Mouse (Mus musculus): ENCODE measurements around the gene Atg2b. TPM values are rescaled to one million over a fixed set of nuclear protein-coding genes. Genes with fewer than 3 reads are reported as not detected.

The Atg2b gene
- 8.8 and 11.5 TPM in 2 replicates for polyA plus RNA-seq (2016; fragmentation: Nextera tagmentation; extraction: Ambion mirVana)

- Histone ChIP-seq H3K9me3 (replicated peaks) (no peaks in the 10 kb centered on the region), H3K4me3 (peak within 1 kb of the TSS; percentile 95), H3K4me1 (peaks cover 35% of the 10 kb centered on the region), H3K36me3 (peaks cover 20% of the 10 kb centered on the region), H3K27me3 (ENCODE audit: low read depth, poor library complexity, severe bottlenecking) (no peaks in the 10 kb centered on the region), H3K27ac (replicated peaks) (peak within 1 kb of the TSS; percentile 95)
- DNase-seq (ENCODE audit: low spot score): peak; percentile 97
- 0% methylated on average over 73 of the region's 73 CpGs for WGBS
These were observed at the start of gene Atg2b for GRCm38 (mm10) chr12:105685001-105685691. Atg2b (minus strand) TSS chr12:105685211.

DNA sequence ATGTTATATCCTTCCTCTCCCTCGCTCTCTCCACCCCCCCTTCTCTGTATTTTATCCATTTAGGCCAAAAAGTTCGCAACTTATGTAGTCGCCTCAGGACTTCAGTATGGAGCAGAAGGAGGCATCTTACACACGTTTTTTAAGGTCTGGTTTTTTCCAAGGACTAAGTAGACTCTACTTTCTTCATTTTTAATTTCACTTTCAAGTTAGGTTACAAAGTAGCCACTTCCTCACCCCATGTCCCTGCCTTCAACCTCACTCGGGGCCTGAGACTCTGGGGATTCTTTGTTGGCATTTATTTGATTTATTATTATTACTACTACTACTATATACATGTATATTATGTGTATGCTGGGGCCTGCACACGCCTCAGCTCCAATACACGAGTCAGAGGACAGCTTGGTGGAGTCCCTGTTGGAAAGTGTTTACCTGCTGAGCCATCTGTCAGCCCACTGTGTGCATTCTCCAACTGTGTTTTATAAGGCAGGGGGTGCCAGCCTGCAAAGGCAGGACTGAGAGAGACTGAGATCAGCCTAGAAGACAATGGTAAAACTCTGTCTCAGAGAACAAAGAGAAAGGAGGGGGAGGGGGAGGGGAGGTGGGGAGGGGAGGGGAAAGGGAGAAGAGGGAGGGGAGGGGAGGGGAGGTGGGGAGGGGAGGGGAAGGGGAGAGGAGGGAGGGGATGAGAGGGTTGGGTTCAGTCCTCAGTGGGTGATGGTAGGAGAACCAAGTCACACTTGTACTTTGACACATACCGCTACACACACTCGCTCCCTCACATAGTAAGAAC lies 48.6 kb upstream of the Atg2b start:
- WGBS: 80% methylated on average over 9 of the region's 9 CpGs
- Histone ChIP-seq H3K9me3 (replicated peaks) (no peaks in the 10 kb centered on the region), H3K27me3 (ENCODE audit: low read depth, poor library complexity, severe bottlenecking) (no peaks in the 10 kb centered on the region), H3K4me1 (peaks cover 9% of the 10 kb centered on the region; the same call in 1 of the 2 replicates), H3K36me3 (no peaks in the 10 kb centered on the region), H3K27ac (replicated peaks) (peak overlapping the region; percentile 55; the same call in 1 of the 2 replicates), H3K4me3 (no peak overlapping the region)
- DNase-seq (ENCODE audit: low spot score): no peak

DNA sequence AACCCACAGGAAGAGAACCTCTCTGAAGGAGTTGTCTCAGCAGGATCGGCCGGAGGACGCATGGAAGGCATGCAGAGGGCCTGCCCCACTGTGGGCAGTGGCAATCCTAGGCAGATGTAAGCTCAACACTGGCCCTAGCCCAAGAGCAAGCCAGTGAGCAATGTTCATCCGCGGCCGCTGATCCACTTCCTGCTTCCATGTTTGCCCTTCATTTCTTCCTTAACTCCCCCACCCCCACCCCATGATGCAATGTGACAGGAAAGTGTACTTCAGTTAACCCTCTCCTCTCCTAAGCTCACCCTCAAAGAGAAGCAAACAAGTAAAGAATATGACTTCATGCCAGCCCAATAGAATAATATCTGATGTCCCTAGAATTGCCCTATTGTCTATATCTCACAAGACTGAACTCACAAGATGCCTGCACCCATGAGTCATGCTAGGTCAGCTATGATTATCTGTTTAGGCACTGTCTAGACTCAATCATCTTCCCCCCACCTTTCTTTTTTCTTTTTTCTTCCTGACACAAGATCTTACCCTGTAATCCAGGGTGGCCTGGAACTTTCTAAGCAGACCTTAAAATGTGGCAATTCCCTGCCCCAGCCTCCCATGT lies 45.9 kb upstream of the Atg2b start:
- Histone ChIP-seq H3K36me3 (no peaks in the 10 kb centered on the region), H3K4me3 (no peak overlapping the region), H3K4me1 (peaks cover 5% of the 10 kb centered on the region; the same call in 1 of the 2 replicates), H3K27ac (replicated peaks) (no peak overlapping the region), H3K27me3 (ENCODE audit: low read depth, poor library complexity, severe bottlenecking) (no peaks in the 10 kb centered on the region), H3K9me3 (replicated peaks) (no peaks in the 10 kb centered on the region)
- WGBS: 83% methylated on average over 6 of the region's 6 CpGs
- no peak for DNase-seq (ENCODE audit: low spot score)

GRCm38 (mm10) chr12:105727964-105728363 lies 43.0 kb upstream of the Atg2b start:
- no peak overlapping the region for H3K27ac ChIP-seq (replicated peaks)
- H3K27me3 ChIP-seq (ENCODE audit: low read depth, poor library complexity, severe bottlenecking): no peaks in the 10 kb centered on the region
- no peak overlapping the region for H3K4me3 ChIP-seq
- H3K4me1 ChIP-seq: no peaks in the 10 kb centered on the region
- no peak for DNase-seq (ENCODE audit: low spot score)
- no peaks in the 10 kb centered on the region for H3K36me3 ChIP-seq
- H3K9me3 ChIP-seq (replicated peaks): no peaks in the 10 kb centered on the region
- 27% methylated on average over 8 of the region's 8 CpGs for WGBS

DNA sequence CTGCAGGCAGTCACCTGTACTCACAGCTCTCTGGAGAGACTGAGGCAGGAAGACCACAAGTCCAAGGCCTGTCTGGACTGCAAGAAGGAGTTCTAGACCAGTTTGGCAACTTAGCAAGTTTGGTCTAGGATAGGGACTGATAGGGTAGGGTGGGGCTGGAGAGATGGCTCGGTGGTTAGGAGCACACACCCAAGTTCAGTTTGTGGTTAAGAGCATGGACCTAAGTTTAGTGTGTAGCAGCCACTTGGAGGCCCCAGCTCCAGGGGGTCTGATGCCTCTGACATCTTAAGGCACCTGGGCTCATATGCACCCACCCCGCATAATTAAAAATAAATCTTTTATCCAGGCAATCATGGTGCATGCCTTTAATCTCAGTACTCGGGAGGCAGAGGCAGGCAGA lies 42.3 kb upstream of the Atg2b start:
- WGBS: 92% methylated on average over 3 of the region's 3 CpGs
- no peak overlapping the region for H3K4me3 ChIP-seq
- no peak for DNase-seq (ENCODE audit: low spot score)
- H3K9me3 ChIP-seq (replicated peaks): no peaks in the 10 kb centered on the region
- H3K4me1 ChIP-seq: no peaks in the 10 kb centered on the region
- no peaks in the 10 kb centered on the region for H3K36me3 ChIP-seq
- H3K27me3 ChIP-seq (ENCODE audit: low read depth, poor library complexity, severe bottlenecking): no peaks in the 10 kb centered on the region
- no peak overlapping the region for H3K27ac ChIP-seq (replicated peaks)

DNA sequence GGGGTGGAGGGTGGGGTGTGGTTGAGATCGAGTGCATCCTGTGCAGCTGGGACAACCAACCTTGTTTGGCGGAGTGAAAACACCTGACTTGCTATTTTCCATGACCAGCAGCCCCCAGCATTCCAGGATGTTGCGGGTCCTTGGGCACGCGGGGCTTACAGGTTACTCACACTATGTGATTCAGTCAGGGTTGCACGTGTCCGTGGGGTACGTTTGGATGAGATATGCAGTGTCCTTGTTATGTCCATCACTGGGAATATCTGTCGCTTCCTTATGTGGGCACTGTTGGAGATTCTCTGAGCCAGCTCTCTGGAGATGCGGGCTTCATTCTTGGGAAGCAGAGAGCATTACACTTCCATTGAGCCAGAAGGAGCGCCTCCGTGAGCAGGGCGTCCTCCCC lies 40.7 kb upstream of the Atg2b start:
- Histone ChIP-seq H3K4me1 (peaks cover 11% of the 10 kb centered on the region), H3K27me3 (ENCODE audit: low read depth, poor library complexity, severe bottlenecking) (no peaks in the 10 kb centered on the region), H3K27ac (replicated peaks) (no peak overlapping the region), H3K4me3 (no peak overlapping the region), H3K9me3 (replicated peaks) (no peaks in the 10 kb centered on the region), H3K36me3 (no peaks in the 10 kb centered on the region)
- no peak for DNase-seq (ENCODE audit: low spot score)
- WGBS: 80% methylated on average over 13 of the region's 13 CpGs

DNA sequence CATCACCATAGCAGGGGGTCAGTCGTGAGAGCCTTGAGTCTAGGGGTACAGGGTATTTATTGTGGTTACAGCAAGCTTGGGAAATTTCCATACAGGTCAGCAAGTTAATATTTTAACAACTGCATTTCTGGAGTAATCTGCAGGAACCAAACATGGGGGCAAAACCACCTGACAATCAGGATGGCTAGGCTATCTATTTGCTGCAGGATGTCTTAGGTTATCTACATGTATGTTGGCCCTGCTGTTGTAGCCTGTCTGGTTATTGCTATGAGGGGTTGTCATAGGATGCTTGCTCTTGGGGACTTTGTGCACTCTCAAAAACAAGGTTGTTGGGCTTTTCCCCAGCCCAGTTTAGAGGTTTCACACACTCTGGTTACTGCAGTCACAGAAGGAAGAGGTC lies 39.6 kb upstream of the Atg2b start:
- H3K4me1 ChIP-seq: peaks cover 12% of the 10 kb centered on the region
- no peak overlapping the region for H3K27ac ChIP-seq (replicated peaks)
- no peak overlapping the region for H3K4me3 ChIP-seq
- no peaks in the 10 kb centered on the region for H3K27me3 ChIP-seq (ENCODE audit: low read depth, poor library complexity, severe bottlenecking)
- 71% methylated on average over 1 of the region's 1 CpGs for WGBS
- H3K36me3 ChIP-seq: no peaks in the 10 kb centered on the region
- no peak for DNase-seq (ENCODE audit: low spot score)
- no peaks in the 10 kb centered on the region for H3K9me3 ChIP-seq (replicated peaks)

GRCm38 (mm10) chr12:105722657-105723056 lies 37.6 kb upstream of the Atg2b start:
- Histone ChIP-seq H3K4me1 (peaks cover 12% of the 10 kb centered on the region), H3K27ac (replicated peaks) (no peak overlapping the region), H3K36me3 (no peaks in the 10 kb centered on the region), H3K4me3 (no peak overlapping the region), H3K27me3 (ENCODE audit: low read depth, poor library complexity, severe bottlenecking) (no peaks in the 10 kb centered on the region), H3K9me3 (replicated peaks) (no peaks in the 10 kb centered on the region)
- peak; percentile 26 for DNase-seq (ENCODE audit: low spot score)
- WGBS: 6% methylated on average over 5 of the region's 5 CpGs

GRCm38 (mm10) chr12:105721452-105722132 lies 36.6 kb upstream of the Atg2b start:
- Histone ChIP-seq H3K4me3 (no peak overlapping the region), H3K36me3 (no peaks in the 10 kb centered on the region), H3K27me3 (ENCODE audit: low read depth, poor library complexity, severe bottlenecking) (no peaks in the 10 kb centered on the region), H3K4me1 (peaks cover 12% of the 10 kb centered on the region), H3K27ac (replicated peaks) (no peak overlapping the region), H3K9me3 (replicated peaks) (no peaks in the 10 kb centered on the region)
- no peak for DNase-seq (ENCODE audit: low spot score)
- WGBS: 59% methylated on average over 14 of the region's 14 CpGs

- H3K4me3 ChIP-seq: no peak overlapping the region
- H3K27ac ChIP-seq (replicated peaks): no peak overlapping the region
- H3K9me3 ChIP-seq (replicated peaks): no peaks in the 10 kb centered on the region
- H3K4me1 ChIP-seq: peaks cover 12% of the 10 kb centered on the region
- no peaks in the 10 kb centered on the region for H3K27me3 ChIP-seq (ENCODE audit: low read depth, poor library complexity, severe bottlenecking)
- 74% methylated on average over 3 of the region's 3 CpGs for WGBS
- no peaks in the 10 kb centered on the region for H3K36me3 ChIP-seq
- DNase-seq (ENCODE audit: low spot score): no peak
These were observed 35.2 kb upstream of the Atg2b start for GRCm38 (mm10) chr12:105720196-105720595.

- no peaks in the 10 kb centered on the region for H3K36me3 ChIP-seq
- WGBS: 70% methylated on average over 17 of the region's 17 CpGs
- no peak for DNase-seq (ENCODE audit: low spot score)
- H3K27ac ChIP-seq (replicated peaks): no peak overlapping the region
- H3K27me3 ChIP-seq (ENCODE audit: low read depth, poor library complexity, severe bottlenecking): no peaks in the 10 kb centered on the region
- no peaks in the 10 kb centered on the region for H3K9me3 ChIP-seq (replicated peaks)
- peaks cover 12% of the 10 kb centered on the region for H3K4me1 ChIP-seq
- H3K4me3 ChIP-seq: no peak overlapping the region
These were observed 33.6 kb upstream of the Atg2b start for GRCm38 (mm10) chr12:105718616-105719015.

DNA sequence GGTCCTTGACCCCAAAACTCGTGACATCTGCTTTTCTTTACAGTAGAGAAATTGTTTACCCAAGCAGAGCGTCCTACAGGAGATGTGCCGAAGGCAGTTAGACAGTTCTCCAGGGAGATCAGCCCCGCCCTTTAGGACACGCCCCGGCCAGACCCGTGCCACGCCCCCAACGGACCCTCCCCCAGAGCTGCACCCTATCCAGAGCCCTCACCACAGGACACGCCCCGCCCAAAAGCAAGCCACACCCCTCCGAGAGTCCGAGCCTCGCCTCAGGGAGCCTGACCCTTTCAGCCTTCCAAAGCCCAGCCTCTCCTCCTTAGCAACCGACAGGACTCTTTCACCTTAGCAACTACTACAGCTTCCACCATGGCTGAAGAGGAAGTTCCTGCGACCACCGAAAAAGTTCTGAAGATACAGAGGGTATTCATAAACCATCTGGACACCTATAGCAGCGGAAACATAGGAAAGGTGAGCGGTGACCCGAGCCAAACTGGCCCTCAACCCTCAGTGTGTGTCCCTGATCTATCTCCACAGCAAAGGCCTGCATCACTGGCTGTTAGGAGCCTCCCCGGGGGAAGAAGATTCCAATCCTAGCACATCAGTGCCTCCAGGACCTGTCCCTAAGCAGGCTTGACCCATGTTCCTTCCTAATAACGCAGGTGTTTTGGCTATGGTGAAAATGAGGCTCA lies 20.9 kb upstream of the Atg2b start, which contains the start of gene Ak7:
Gene Ak7, plus strand, starts transcription at position 178 of the 689 bp plus-strand sequence.
- 11% methylated on average over 22 of the region's 22 CpGs for WGBS
- H3K9me3 ChIP-seq (replicated peaks): no peaks in the 10 kb centered on the region
- DNase-seq (ENCODE audit: low spot score): peak; percentile 92
- peak within 1 kb of the TSS; percentile 38 for H3K4me3 ChIP-seq
- peaks cover 26% of the 10 kb centered on the region for H3K4me1 ChIP-seq
- H3K27me3 ChIP-seq (ENCODE audit: low read depth, poor library complexity, severe bottlenecking): no peaks in the 10 kb centered on the region
- peaks cover 14% of the 10 kb centered on the region for H3K36me3 ChIP-seq
- H3K27ac ChIP-seq (replicated peaks): no peak within 1 kb of the TSS
